Mouse (Mus musculus): ENCODE results near the gene Pla2g10. TPM values are rescaled to one million over a fixed set of nuclear protein-coding genes. Genes with fewer than 3 reads are reported as not detected.
A peak's percentile ranks its signal among the peaks of the same experiment; 100 is the strongest.
"Not testable (repeated sequence)": the region's sequence is repeated elsewhere in the genome, so short reads cannot be mapped to it uniquely, and the experiment has no call there.

Pla2g10 gene
- 0.31 TPM in 1 of 2 replicates, not detected in the other for polyA plus RNA-seq (2016; fragmentation: Nextera tagmentation; extraction: Ambion mirVana)

DNA sequence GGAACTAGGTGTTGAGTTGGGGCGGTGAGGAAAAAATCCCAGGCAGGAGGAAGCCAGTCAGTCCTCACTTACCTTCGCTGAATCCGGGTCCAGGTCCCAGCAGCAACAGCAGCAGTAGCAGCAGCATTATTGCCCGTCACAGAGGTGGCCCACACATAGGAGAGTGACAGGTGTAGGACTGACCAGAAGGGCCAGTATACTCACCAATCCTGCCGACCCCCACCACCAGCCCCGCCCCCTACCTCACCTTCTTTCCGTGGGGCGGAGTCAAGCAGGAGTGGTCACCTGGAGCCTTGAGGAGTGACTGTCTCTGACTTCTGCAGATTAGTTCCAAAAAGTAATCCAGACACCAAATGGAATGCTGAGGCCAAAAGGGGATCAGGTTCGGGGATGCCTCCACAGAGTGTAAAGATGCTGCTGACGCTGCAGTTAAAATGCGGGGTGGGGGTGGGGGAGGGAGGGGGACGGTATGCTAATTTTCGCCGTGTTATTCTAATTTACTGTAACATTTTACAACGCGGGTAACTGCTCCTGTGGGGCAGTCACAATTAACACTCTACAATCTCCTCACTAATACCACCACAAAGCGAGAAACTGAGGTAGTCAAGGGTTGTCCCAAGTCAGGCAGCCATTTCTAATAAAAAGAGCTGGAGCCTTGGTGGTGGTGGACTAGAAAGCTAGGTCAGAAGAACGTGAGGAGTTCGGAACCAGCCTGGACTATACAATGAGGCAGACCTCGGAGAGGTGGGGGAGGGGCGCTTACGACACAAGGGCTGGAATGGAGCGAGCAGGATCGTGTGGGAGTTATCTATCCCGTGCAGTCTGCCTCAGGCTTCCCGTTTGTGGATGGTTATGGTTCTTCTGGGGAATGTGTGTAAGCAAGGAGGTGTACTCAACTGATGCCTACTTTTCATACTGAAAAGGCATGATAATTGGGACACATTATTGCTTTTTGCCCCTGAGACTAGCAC is at the start of gene Pla2g10:
TSS of gene Pla2g10 (minus strand) at position 699 of the 971 bp plus-strand sequence.
- Histone ChIP-seq H3K27ac (replicated peaks) (no peak within 1 kb of the TSS), H3K4me1 (peaks cover 9% of the 10 kb centered on the region), H3K36me3 (replicated peaks) (no peaks in the 10 kb centered on the region), H3K4me3 (peak within 1 kb of the TSS; percentile 38), H3K9me3 (no peaks in the 10 kb centered on the region), H3K27me3 (replicated peaks; ENCODE audit: low read depth, poor library complexity, severe bottlenecking) (0 out of 2 replicates have a peak, but pooled peaks cover 13% of the 10 kb centered on the region)
- 11% methylated on average over 26 of the region's 26 CpGs for WGBS
- DNase-seq (ENCODE audit: low spot score) = peak; percentile 21

DNA sequence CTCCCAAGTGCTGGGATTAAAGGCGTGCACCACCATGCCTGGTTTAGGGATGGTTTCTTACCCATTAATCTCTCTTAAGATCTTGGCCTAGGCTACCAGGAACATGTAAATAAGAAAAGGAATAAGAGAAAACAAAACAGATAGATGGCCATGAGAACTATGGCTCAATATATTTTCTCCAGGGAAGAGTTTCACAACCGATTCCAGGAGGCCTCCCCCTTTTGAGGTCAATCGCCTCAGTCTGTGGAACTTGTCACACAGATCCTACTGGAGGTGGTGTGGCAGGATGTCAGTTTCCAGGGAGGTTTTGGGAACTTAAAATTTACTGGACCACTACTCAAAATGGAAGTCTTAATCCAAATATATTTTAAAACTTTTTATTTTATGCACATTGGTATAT is 43.9 kb upstream of the Pla2g10 start:
- H3K27ac ChIP-seq (replicated peaks); H3K9me3 ChIP-seq; H3K4me3 ChIP-seq; H3K4me1 ChIP-seq; DNase-seq (ENCODE audit: low spot score); H3K27me3 ChIP-seq (replicated peaks; ENCODE audit: low read depth, poor library complexity, severe bottlenecking); H3K36me3 ChIP-seq (replicated peaks): not testable (repeated sequence)
- 92% methylated on average over 3 of the region's 3 CpGs for WGBS

DNA sequence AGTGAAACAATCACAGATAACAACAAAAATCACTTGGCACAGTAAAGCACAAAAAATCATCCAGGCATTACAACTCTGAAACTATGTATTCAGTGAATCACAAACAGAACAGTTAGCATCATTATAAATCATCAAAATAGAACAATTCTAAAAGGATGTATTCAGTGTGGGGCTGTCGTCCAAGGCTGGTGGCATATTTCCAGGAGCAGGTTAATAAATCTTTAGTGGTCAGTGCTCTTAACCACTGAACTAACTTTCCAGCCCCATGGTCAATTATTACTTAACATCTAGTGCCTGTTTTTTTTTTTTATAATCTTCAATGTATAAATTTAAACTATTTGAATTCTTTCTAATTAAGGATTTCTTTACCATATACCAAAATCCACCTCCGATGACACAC is 43.2 kb upstream of the Pla2g10 start:
- H3K4me3 ChIP-seq; DNase-seq (ENCODE audit: low spot score); H3K27ac ChIP-seq (replicated peaks); H3K9me3 ChIP-seq; H3K27me3 ChIP-seq (replicated peaks; ENCODE audit: low read depth, poor library complexity, severe bottlenecking); H3K36me3 ChIP-seq (replicated peaks); H3K4me1 ChIP-seq: not testable (repeated sequence)
- WGBS = 91% methylated on average over 2 of the region's 2 CpGs

DNA sequence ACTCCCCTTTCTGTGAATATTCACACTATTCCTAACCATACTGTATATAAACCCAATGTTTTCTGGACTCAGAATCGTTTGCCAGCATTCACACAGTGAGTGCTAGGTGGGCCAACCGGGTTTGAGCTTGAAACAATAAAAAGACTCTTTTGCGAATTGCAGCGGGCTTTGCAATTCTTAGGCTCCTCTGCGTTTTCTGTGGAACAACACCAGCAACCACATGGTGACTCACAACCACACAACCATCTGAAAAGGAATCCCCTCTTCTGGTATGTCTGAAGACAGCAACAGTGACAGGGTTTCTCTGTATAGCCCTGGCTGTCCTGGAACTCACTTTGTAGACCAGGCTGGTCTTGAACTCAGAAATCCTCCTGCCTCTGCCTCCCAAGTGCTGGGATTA is 41.3 kb upstream of the Pla2g10 start:
- not testable (repeated sequence) for H3K4me1 ChIP-seq
- WGBS = 87% methylated on average over 5 of the region's 5 CpGs

DNA sequence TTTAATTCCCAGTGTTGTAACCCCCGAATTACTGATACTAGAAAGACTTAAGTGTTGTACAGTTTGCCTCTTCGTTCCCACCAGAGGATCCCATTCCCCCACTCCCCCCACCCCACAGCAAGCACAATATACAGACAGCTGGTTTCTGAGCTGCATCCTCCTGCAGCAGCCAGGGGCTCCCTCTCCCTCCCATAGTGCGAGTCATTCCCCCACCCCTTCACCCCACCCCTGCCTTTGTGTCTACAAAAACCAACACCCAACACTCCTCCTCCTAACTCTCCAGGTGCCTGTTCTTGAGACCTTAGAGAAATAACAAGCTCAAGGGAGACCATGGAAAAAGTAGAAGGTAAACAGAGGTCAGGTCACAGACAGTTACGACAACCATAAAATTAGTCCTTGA is 40.8 kb upstream of the Pla2g10 start:
- not testable (repeated sequence) for H3K27me3 ChIP-seq (replicated peaks; ENCODE audit: low read depth, poor library complexity, severe bottlenecking); H3K36me3 ChIP-seq (replicated peaks); H3K4me1 ChIP-seq; H3K27ac ChIP-seq (replicated peaks); H3K4me3 ChIP-seq; DNase-seq (ENCODE audit: low spot score); H3K9me3 ChIP-seq
- 78% methylated on average over 4 of the region's 4 CpGs for WGBS

More for the DNA sequence above, 41.3 kb upstream of the Pla2g10 start:
- not testable (repeated sequence) for H3K27ac ChIP-seq (replicated peaks); H3K36me3 ChIP-seq (replicated peaks); H3K4me3 ChIP-seq; H3K9me3 ChIP-seq; H3K27me3 ChIP-seq (replicated peaks; ENCODE audit: low read depth, poor library complexity, severe bottlenecking); DNase-seq (ENCODE audit: low spot score)

DNA sequence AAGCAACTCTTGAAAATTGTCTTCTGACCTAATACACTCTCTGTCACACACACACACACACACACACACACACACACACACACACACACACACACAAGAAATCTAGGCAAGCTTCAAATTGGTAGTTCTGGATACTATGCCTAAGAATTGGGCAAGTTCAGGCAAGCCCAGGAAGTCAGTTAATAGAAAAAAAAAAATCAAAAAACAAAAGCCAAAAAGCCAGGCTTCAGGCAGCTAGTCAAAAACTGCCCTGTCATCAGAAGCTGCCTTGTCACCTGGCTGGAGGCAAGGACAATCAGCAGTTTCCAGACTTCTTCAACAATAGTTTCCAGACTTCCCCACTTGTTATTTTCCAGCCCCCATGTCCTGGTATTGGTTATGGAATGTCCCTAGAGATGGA is 35.6 kb upstream of the Pla2g10 start:
- no peak overlapping the region for H3K27ac ChIP-seq (replicated peaks)
- no peaks in the 10 kb centered on the region for H3K27me3 ChIP-seq (replicated peaks; ENCODE audit: low read depth, poor library complexity, severe bottlenecking)
- H3K36me3 ChIP-seq (replicated peaks) = no peaks in the 10 kb centered on the region
- peaks cover 3% of the 10 kb centered on the region; the same call in 1 of the 2 replicates for H3K4me1 ChIP-seq
- no peaks in the 10 kb centered on the region for H3K9me3 ChIP-seq
- peak; percentile 13 for DNase-seq (ENCODE audit: low spot score)
- no peak overlapping the region for H3K4me3 ChIP-seq

DNA sequence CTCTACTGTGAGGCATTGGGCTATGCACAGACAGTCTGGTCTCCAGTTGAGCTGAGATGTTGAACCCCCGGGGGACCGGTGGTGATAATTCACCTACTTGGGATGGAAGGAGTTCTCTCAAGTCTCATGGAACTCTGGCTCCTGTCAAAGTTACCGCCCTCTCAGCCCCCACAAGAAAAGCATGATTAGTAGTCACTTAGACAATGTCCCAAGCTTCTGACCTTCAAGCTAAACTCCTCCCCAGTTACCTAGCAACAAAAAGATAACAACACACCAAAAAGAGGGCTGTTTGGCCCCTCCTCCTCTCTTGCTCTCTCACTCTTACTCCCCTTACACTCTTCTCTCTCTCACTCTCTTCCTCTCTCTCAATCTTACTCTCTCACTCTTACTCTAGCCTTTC is 33.7 kb upstream of the Pla2g10 start:
- Histone ChIP-seq H3K27ac (replicated peaks) (no peak overlapping the region), H3K4me1 (peaks cover 3% of the 10 kb centered on the region; the same call in 1 of the 2 replicates), H3K9me3 (no peaks in the 10 kb centered on the region), H3K36me3 (replicated peaks) (no peaks in the 10 kb centered on the region), H3K27me3 (replicated peaks; ENCODE audit: low read depth, poor library complexity, severe bottlenecking) (no peaks in the 10 kb centered on the region), H3K4me3 (no peak overlapping the region)
- 82% methylated on average over 3 of the region's 3 CpGs for WGBS
- no peak for DNase-seq (ENCODE audit: low spot score)

DNA sequence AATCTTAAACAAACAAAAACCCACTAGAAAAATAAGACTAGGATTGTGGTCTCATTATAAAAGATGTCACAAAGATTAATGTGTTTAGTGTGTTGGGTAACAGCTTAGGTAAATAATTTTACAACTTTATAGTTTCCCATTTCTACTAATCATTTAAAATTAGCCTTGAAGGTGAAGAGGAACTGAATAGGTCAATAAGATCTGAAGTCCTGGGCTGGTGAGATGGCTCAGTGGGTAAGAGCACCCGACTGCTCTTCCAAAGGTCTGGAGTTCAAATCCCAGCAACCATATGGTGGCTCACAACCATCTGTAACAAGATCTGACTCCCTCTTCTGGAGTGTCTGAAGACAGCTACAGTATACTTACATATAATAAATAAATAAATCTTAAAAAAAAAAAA is 32.0 kb upstream of the Pla2g10 start:
- WGBS = 71% methylated on average over 1 of the region's 1 CpGs
- H3K4me1 ChIP-seq; DNase-seq (ENCODE audit: low spot score); H3K27me3 ChIP-seq (replicated peaks; ENCODE audit: low read depth, poor library complexity, severe bottlenecking); H3K9me3 ChIP-seq; H3K36me3 ChIP-seq (replicated peaks); H3K4me3 ChIP-seq; H3K27ac ChIP-seq (replicated peaks): not testable (repeated sequence)

DNA sequence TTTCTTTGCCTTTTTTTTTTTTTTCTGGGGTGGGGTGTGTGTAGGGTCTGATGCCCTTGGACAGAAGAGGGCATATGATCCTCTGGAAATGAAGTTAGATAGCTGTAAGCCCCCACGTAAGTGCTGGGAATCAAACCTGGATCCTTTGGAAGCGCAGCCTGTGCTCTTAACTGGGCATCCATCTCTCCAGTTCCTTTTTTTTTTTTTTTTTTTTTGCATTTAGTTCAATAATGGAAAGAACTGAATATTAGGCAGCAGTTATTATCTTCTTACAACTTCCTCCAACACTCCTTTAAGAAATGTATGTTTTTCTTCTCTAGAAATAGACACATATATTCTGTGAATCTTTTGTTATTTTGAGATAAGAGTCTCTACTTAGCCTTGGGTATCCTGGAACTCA is 27.0 kb upstream of the Pla2g10 start:
- H3K27ac ChIP-seq (replicated peaks) = no peak overlapping the region
- no peaks in the 10 kb centered on the region for H3K9me3 ChIP-seq
- DNase-seq (ENCODE audit: low spot score) = no peak
- no peaks in the 10 kb centered on the region for H3K36me3 ChIP-seq (replicated peaks)
- H3K27me3 ChIP-seq (replicated peaks; ENCODE audit: low read depth, poor library complexity, severe bottlenecking) = peaks cover 14% of the 10 kb centered on the region
- peaks cover 5% of the 10 kb centered on the region; the same call in 1 of the 2 replicates for H3K4me1 ChIP-seq
- 88% methylated on average over 2 of the region's 2 CpGs for WGBS
- no peak overlapping the region for H3K4me3 ChIP-seq

DNA sequence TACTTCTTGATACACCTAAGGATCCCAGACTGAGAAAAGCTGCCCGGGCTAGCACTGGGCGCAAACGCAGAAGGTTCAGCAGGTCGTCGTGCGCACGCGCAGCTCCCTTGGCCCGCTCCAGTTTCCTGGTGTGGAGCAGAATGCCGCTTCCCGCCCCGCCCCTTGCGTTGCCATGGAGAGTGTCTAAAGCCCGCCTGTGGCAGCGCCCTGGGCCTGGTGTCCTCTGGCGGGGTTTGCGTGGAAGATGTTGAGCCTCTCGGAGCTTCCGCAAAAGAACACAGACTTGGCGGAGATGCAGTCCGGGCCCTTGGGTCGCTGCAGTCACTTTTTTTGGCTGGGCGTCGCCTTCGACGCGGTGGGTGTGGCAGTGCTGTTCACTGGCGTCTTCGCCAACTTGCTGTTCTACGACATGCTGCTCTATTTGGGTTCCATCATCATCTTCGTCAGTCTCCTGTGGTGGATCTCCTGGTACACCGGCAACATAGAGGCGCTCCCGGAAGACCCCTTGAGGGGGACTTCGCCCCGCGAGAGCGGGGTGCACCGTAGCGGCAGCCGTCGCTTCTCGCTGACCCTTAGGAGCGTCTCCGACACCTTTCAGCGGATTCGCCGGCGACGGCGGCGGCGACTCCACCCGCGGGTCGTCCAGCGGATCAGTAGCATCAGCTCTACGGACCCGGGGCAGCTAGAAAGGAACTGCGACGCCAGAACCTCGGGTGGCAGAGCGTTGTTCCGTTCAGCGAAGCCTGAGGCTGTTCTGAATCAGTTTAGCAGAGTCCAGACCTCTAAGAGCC is 23.8 kb upstream of the Pla2g10 start:
- Histone ChIP-seq H3K4me1 (peaks cover 5% of the 10 kb centered on the region; the same call in 1 of the 2 replicates), H3K27ac (replicated peaks) (peak overlapping the region; percentile 66), H3K4me3 (peak overlapping the region; percentile 74), H3K36me3 (replicated peaks) (no peaks in the 10 kb centered on the region), H3K27me3 (replicated peaks; ENCODE audit: low read depth, poor library complexity, severe bottlenecking) (peaks cover 19% of the 10 kb centered on the region), H3K9me3 (no peaks in the 10 kb centered on the region)
- under 1% methylated on average over 65 of the region's 65 CpGs for WGBS
- peak; percentile 97 for DNase-seq (ENCODE audit: low spot score)

DNA sequence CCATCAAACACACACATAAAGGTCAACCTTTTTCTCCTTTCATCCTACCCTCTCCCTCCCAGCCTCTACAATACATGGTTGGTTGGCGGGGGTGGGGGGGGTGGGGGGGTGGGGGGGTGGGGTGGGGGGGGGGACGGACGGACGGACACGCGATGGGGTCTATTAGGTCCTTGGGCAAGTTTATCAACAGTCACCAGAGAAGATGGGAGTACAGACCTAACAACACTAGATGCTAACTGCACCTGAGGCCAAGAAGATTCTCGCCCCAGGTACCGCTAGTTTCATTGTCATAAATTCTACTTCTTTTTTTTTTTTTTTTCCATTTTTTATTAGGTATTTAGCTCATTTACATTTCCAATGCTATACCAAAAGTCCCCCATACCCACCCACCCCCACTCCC is 23.2 kb upstream of the Pla2g10 start:
- Histone ChIP-seq H3K4me1 (peaks cover 5% of the 10 kb centered on the region; the same call in 1 of the 2 replicates), H3K27ac (replicated peaks) (no peak overlapping the region), H3K27me3 (replicated peaks; ENCODE audit: low read depth, poor library complexity, severe bottlenecking) (peaks cover 24% of the 10 kb centered on the region), H3K36me3 (replicated peaks) (no peaks in the 10 kb centered on the region), H3K9me3 (no peaks in the 10 kb centered on the region), H3K4me3 (peak overlapping the region; percentile 74)
- DNase-seq (ENCODE audit: low spot score) = no peak
- WGBS = 70% methylated on average over 8 of the region's 8 CpGs

DNA sequence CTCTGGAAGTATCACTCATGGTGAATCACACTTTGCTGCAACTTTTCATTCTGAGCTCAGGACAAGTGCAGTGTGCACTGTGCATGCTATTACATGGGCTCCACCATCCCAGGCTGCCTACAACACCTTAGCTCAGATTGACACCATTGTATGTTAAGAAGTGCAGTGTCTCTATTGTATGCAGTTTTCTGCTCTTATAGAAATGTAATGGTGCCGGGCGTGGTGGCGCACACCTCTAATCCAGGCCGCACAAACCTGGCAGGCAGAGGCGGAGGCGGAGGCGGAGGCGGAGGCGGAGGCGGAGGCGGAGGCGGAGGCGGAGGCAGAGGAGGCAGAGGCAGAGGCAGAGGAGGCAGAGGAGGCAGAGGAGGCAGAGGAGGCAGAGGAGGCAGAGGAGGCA is 19.8 kb upstream of the Pla2g10 start:
- Histone ChIP-seq H3K9me3 (no peaks in the 10 kb centered on the region), H3K36me3 (replicated peaks) (no peaks in the 10 kb centered on the region), H3K27ac (replicated peaks) (no peak overlapping the region), H3K27me3 (replicated peaks; ENCODE audit: low read depth, poor library complexity, severe bottlenecking) (peaks cover 26% of the 10 kb centered on the region), H3K4me1 (peaks cover 5% of the 10 kb centered on the region; the same call in 1 of the 2 replicates), H3K4me3 (no peak overlapping the region)
- WGBS = 95% methylated on average over 13 of the region's 13 CpGs
- DNase-seq (ENCODE audit: low spot score) = no peak

All from embryonic facial prominence, embryonic 10.5 days (tissue).